Mouse (Mus musculus) forebrain, embryonic 14.5 days (tissue): ENCODE measurements around the gene Fdps. TPM values are rescaled to one million over a fixed set of nuclear protein-coding genes. Genes with fewer than 3 reads are reported as not detected.

Experiments
- ATAC-seq: fragments of 200-750 bp; cut with Nextera tagmentation; 2 replicates; pipeline ENCODE4 v1.8.0; 2017; ENCODE audit warnings: mild to moderate bottlenecking, moderate library complexity
- DNase-seq: peaks from one replicate; pipeline ENCODE4 v3.0.0-alpha.2; 2015; ENCODE audit warnings: low spot score
- H3K27ac ChIP-seq: fragments of 300-500 bp; sonication (generic); 2 replicates; pipeline ENCODE4 v1.5.1; 2014; ENCODE audit warnings: low read depth, mild to moderate bottlenecking, control low read depth, low read length, moderate library complexity
- H3K27me3 ChIP-seq: fragments of 300-500 bp; sonication (generic); replicated peaks from 2 replicates; pipeline ENCODE4 v1.6.1; 2014; ENCODE audit warnings: low read length, control low read depth, mixed read lengths; ENCODE audit not compliant: control insufficient read depth, insufficient read depth
- H3K36me3 ChIP-seq: fragments of 300-500 bp; sonication (generic); 2 replicates; pipeline ENCODE4 v1.6.1; 2014; ENCODE audit warnings: low read length, control low read depth; ENCODE audit not compliant: control insufficient read depth, insufficient read depth
- H3K4me1 ChIP-seq: fragments of 300-500 bp; sonication (generic); 2 replicates; pipeline ENCODE4 v1.6.1; 2014; ENCODE audit warnings: antibody characterized with exemption, low read length, control low read depth; ENCODE audit not compliant: control insufficient read depth, insufficient read depth
- H3K4me2 ChIP-seq: fragments of 300-500 bp; sonication (generic); 2 replicates; pipeline ENCODE4 v1.6.1; 2014; ENCODE audit warnings: mild to moderate bottlenecking, control low read depth, low read length
- H3K4me3 ChIP-seq: fragments of 300-500 bp; sonication (generic); 2 replicates; pipeline ENCODE4 v1.5.1; 2014; ENCODE audit warnings: low read depth, low read length, control low read depth
- H3K9ac ChIP-seq: fragments of 300-500 bp; sonication (generic); 2 replicates; pipeline ENCODE4 v1.6.1; 2014; ENCODE audit warnings: mild to moderate bottlenecking, low read length, control low read depth, moderate library complexity
- H3K9me3 ChIP-seq: fragments of 300-500 bp; sonication (generic); replicated peaks from 2 replicates; pipeline ENCODE4 v1.6.1; 2016; ENCODE audit warnings: low read length, control low read depth, mixed read lengths; ENCODE audit not compliant: control insufficient read depth
- WGBS: fragments of 180-500 bp; shearing (Covaris S2); extraction: QIAGEN DNeasy Blood & Tissue Kit; methylation state at CpG from one replicate; pipeline ENCODE4 v1.1.7; 2014; 5-methylcytosine and 5-hydroxymethylcytosine counted together
- polyA plus RNA-seq: library from polyadenylated mRNA; unstranded; fragments of >200 nt; fragmentation: Nextera tagmentation; extraction: Ambion mirVana; gene quantifications from 2 replicates; pipeline ENCODE4 v1.2.1, GENCODE M21; 2014

Fdps gene
- polyA plus RNA-seq, 1 experiment from 2014 or later, result 337 TPM

DNA sequence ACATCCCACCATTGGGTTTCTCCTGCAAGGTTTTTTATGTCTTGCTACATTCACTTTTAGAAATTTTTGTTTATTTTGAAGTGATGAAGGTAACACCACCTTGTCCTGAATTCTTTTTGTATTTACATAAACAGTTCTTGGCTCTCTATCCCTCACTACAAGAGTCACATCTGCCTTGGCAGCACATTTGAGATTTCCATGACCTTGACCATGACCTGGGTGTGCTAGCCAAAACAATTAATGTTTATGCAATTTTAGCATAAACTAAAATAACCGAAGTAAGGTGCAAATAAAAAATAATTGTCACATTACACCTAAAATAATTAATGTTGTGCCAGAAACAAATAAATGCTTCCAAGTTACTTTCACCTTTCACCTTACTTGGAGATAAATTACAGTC, 6.4 kb upstream of the Fdps start:
- H3K4me1 ChIP-seq, result no peaks in the 10 kb centered on the region
- no peak for ATAC-seq
- no peak overlapping the region for H3K4me3 ChIP-seq
- no peak overlapping the region for H3K4me2 ChIP-seq
- no peaks in the 10 kb centered on the region for H3K27me3 ChIP-seq
- H3K9ac ChIP-seq, result no peak overlapping the region
- no peak for DNase-seq
- H3K27ac ChIP-seq, result no peak overlapping the region
- no peaks in the 10 kb centered on the region for H3K9me3 ChIP-seq
- H3K36me3 ChIP-seq, result no peaks in the 10 kb centered on the region
- WGBS, result 80% methylated on average over 1 of the region's 1 CpGs

DNA sequence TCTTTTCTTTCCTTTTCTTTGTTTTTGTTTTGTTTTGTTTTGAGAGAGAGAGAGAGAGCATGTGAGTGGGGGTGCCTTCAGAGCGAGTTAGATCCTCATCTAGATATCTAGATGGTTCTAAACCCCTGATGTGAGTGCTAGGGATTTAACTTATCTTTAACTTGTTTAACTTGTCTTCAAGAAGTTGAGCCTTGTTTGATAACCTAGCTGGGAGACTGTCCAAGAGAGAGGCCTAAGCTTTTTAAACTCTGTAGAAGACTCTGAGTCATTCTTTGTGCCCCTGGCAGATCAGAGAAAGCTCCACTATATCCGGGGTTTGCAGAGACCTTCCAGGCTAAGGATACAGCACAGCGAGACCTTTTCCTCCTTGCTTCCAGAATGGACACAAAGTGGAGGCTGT, 5.8 kb upstream of the Fdps start:
- Histone ChIP-seq H3K4me3 (no peak overlapping the region), H3K36me3 (no peaks in the 10 kb centered on the region), H3K27ac (no peak overlapping the region), H3K4me2 (no peak overlapping the region), H3K9ac (no peak overlapping the region), H3K9me3 (no peaks in the 10 kb centered on the region), H3K4me1 (no peaks in the 10 kb centered on the region), H3K27me3 (no peaks in the 10 kb centered on the region)
- WGBS, result 72% methylated on average over 3 of the region's 3 CpGs
- DNase-seq (no peak), ATAC-seq (no peak)

DNA sequence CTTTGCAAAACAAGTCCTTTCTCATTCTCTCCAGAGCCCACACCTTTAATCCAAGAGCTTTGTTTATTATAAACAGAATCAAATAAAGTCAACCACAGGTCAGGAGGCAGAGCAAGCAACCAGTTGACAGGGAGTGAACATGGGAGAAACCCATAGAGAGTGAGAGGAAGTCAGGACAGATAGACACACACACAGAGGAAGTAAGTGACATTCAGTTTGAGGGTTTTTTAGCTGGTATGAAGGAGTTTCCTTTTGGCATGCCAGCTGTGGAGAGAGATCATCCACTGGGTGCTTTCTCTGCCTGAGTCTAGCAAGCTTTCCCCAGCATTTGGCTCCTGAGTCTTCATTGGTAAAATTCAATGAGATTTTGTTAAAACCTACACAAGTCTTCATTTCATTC, 5.1 kb upstream of the Fdps start:
- DNase-seq (no peak), ATAC-seq (no peak)
- H3K36me3 ChIP-seq, result no peaks in the 10 kb centered on the region
- H3K4me2 ChIP-seq, result no peak overlapping the region
- no peak overlapping the region for H3K27ac ChIP-seq
- no peaks in the 10 kb centered on the region for H3K9me3 ChIP-seq
- H3K27me3 ChIP-seq, result no peaks in the 10 kb centered on the region
- H3K9ac ChIP-seq, result no peak overlapping the region
- H3K4me1 ChIP-seq, result no peaks in the 10 kb centered on the region
- H3K4me3 ChIP-seq, result no peak overlapping the region

DNA sequence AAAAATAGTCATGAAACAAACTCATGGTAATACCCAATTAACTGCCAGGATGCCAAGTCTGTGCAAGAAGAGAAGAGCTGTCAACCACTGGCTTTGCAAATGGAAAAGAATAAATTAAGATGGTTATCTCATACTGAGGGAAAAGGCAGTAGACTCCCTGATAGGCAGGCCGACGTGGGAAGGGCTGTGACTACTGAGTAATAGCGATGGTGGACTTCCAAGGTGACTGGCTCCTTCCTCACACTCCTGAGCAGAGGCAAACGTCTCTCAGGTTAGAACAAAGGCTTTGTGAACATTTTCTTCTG, 1.5 kb upstream of the Fdps start:
- WGBS, result 79% methylated on average over 4 of the region's 4 CpGs
- ATAC-seq (no peak), DNase-seq (no peak)
- no peak overlapping the region for H3K27ac ChIP-seq
- no peak overlapping the region for H3K9ac ChIP-seq
- H3K4me3 ChIP-seq, result no peak overlapping the region
- H3K9me3 ChIP-seq, result no peaks in the 10 kb centered on the region
- H3K27me3 ChIP-seq, result no peaks in the 10 kb centered on the region
- peaks cover 18% of the 10 kb centered on the region for H3K36me3 ChIP-seq
- H3K4me1 ChIP-seq, result peaks cover 11% of the 10 kb centered on the region
- H3K4me2 ChIP-seq, result no peak overlapping the region

DNA sequence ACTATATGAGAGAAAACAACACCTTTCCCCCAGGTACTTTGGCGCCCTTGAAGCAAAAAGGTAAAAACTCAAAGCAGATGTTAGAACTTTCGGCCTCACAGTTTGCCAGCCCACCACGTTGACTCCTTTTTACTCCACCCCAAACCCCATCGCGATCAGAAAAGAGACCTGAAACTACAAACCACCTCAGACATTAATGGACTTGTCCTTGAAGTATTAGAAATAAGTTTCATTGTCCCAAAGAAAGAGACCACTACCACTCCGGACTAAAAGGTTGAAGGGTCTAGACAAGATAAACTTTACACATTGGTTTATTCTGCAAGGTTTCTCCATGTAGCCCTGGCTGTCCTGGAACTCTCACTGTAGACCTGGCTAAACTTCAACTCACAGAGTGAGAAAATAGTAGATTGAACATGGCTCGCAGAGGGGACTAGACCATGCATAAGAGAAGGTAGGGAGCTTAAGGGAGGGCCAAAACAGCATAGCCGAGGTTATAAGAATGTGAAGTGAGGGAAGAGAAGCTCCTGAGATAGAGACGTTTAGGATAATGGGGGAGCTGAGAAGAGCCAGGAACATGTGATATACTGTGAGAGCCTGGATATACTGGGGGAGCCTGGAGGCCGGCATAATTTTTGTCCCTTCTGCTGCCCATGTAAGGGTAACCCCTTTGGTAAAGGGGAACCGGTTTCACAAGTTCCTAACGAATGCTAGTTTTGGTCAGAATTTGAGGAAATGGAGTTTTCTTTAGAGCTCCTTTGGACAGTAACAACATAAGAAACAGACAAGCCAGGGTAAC, 934 bp upstream of the Fdps start:
- Histone ChIP-seq H3K27me3 (no peaks in the 10 kb centered on the region), H3K9ac (0 out of 2 replicates have a peak overlapping the region, but pooled peaks have one; percentile 22), H3K27ac (peak overlapping the region; percentile 70), H3K9me3 (no peaks in the 10 kb centered on the region), H3K4me2 (peak overlapping the region; percentile 54), H3K36me3 (peaks cover 23% of the 10 kb centered on the region), H3K4me3 (peak overlapping the region; percentile 79), H3K4me1 (peaks cover 11% of the 10 kb centered on the region)
- DNase-seq (no peak), ATAC-seq (no peak)
- WGBS, result 69% methylated on average over 12 of the region's 12 CpGs

DNA sequence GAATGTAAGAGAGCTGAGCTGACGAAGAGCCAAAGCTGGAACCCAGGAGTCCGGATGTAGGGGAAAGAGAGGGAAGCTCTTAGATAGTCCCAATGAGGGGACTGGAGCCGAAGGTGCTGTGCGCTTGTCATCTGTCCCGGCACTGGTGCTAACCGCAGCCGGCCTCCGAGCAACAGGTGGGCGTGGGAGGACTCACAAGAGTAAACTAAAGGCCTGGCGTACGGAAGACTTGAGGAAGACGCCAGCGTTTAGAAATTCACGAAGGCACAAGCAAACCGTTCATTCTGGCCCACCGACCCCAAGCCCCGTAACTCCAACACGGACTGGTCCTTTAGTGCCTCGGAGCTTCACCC, 324 bp downstream of the Fdps start:
- Histone ChIP-seq H3K27me3 (no peaks in the 10 kb centered on the region), H3K36me3 (peaks cover 36% of the 10 kb centered on the region), H3K4me2 (peak overlapping the region; percentile 95), H3K27ac (peak overlapping the region; percentile 36; the same call in 1 of the 2 replicates), H3K4me3 (peak overlapping the region; percentile 79), H3K9ac (peak overlapping the region; percentile 75), H3K9me3 (no peaks in the 10 kb centered on the region), H3K4me1 (peaks cover 11% of the 10 kb centered on the region)
- DNase-seq (no peak), ATAC-seq (peak; percentile 27)
- 1% methylated on average over 19 of the region's 19 CpGs for WGBS

DNA sequence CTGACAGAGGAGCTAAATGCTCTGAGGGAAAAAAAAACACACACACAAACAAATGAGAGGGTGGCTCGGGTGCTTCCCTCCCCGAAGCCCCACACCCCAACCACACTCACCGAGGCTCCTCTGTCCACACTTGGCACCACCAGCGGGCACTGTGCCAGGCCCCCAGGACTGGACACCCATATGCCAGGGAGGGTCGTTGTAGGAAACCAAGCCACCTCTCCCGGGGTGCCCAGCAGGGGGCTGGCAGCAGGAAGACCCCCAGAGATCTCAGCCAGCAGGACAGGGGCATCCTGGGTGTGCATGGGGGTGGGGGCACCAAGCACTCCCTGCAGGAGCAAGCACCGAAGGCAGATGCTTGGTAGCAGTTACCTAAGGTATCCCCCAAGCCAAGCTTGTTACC, 948 bp downstream of the Fdps start, which contains the start of gene Gm43738:
TSS of gene Gm43738 (minus strand) at position 289 of the 400 bp plus-strand sequence.
- Histone ChIP-seq H3K36me3 (peaks cover 42% of the 10 kb centered on the region), H3K27me3 (no peaks in the 10 kb centered on the region), H3K9me3 (no peaks in the 10 kb centered on the region), H3K4me3 (peak within 1 kb of the TSS; percentile 79), H3K9ac (peak within 1 kb of the TSS; percentile 75), H3K4me1 (peaks cover 11% of the 10 kb centered on the region), H3K4me2 (peak within 1 kb of the TSS; percentile 95), H3K27ac (peak within 1 kb of the TSS; percentile 36; the same call in 1 of the 2 replicates)
- DNase-seq (peak; percentile 15), ATAC-seq (no peak)
- WGBS, result 33% methylated on average over 7 of the region's 7 CpGs

DNA sequence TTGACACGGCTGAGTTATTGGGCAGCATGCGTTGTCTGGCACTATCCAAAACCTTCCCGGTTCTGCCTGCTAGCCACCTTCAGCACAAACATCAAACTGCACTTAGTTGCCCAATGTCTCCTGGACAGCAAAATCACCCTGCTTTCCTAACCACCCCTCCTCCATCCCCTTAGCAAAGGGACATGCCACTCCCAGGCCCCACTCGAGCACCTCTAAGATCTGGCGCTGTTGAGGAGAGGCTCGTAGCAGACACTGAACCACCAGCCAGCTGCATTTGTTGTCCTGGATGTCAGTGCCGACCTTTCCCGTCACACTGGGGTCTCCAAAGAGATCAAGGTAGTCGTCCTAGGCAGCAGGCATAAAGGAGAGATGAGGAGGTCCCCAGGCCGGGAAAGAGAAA, 7.7 kb downstream of the Fdps start:
- no peak overlapping the region for H3K4me2 ChIP-seq
- peaks cover 58% of the 10 kb centered on the region for H3K36me3 ChIP-seq
- DNase-seq, result no peak
- no peak overlapping the region for H3K27ac ChIP-seq
- no peak for ATAC-seq
- WGBS, result 87% methylated on average over 10 of the region's 10 CpGs
- no peak overlapping the region for H3K9ac ChIP-seq
- H3K4me3 ChIP-seq, result no peak overlapping the region
- peaks cover 16% of the 10 kb centered on the region; the same call in 1 of the 2 replicates for H3K4me1 ChIP-seq
- 0 out of 2 replicates have a peak, but pooled peaks cover under 1% of the 10 kb centered on the region for H3K27me3 ChIP-seq
- no peaks in the 10 kb centered on the region for H3K9me3 ChIP-seq

DNA sequence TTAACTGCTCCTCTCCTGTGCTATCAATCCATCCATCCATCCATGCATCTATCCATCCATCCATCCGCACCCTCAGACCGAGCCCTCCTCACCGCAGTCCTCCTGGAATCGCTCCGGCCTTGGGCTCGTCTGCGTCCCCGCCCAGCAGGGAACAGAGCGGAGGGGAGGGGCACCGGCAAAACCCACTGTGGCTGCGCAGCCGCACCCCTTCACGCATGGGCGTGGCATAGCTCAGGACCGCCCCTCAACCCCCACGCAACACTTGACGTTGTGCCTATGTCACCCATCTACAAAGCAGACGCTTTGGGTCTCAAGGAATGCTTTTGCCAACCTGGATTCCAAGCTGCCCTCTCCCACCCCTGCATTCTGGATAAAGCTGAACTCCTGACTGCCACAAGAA, 8.6 kb downstream of the Fdps start, which contains the start of gene Rusc1:
TSS of gene Rusc1 (minus strand) at position 137 of the 400 bp plus-strand sequence.
- no peaks in the 10 kb centered on the region for H3K9me3 ChIP-seq
- peak within 1 kb of the TSS; percentile 69 for H3K4me3 ChIP-seq
- 0 out of 2 replicates have a peak, but pooled peaks cover 4% of the 10 kb centered on the region for H3K27me3 ChIP-seq
- ATAC-seq (peak; percentile 85), DNase-seq (peak; percentile 95)
- peak within 1 kb of the TSS; percentile 72 for H3K27ac ChIP-seq
- under 1% methylated on average over 18 of the region's 18 CpGs for WGBS
- peaks cover 16% of the 10 kb centered on the region; the same call in 1 of the 2 replicates for H3K4me1 ChIP-seq
- H3K36me3 ChIP-seq, result peaks cover 58% of the 10 kb centered on the region
- H3K9ac ChIP-seq, result peak within 1 kb of the TSS; percentile 80
- peak within 1 kb of the TSS; percentile 98 for H3K4me2 ChIP-seq
